Mouse (Mus musculus): Measurements from ENCODE around the gene Ube2l3. TPM values are rescaled to one million over a fixed set of nuclear protein-coding genes. Genes with fewer than 3 reads are reported as not detected.
A peak's percentile ranks its signal among the peaks of the same experiment; 100 is the strongest.
"Not testable (repeated sequence)": the region's sequence is repeated elsewhere in the genome, so short reads cannot be mapped to it uniquely, and the experiment has no call there.

Gene Ube2l3
- polyA plus RNA-seq, 1 experiment from 2014 or later, result 358 TPM

- WGBS, result 86% methylated on average over 5 of the region's 5 CpGs
Observed at GRCm38 (mm10) chr16:17168049-17168448, 34.4 kb downstream of the Ube2l3 start.

GRCm38 (mm10) chr16:17167179-17167578 lies 35.3 kb downstream of the Ube2l3 start:
- H3K4me1 ChIP-seq, result no peaks in the 10 kb centered on the region
- no peak overlapping the region for H3K27ac ChIP-seq
- no peak overlapping the region for H3K4me2 ChIP-seq (replicated peaks)
- no peak for ATAC-seq (ENCODE audit: insufficient number of reproducible peaks, insufficient read depth, low FRiP score, low TSS enrichment)
- no peak overlapping the region for H3K9ac ChIP-seq
- H3K4me3 ChIP-seq, result no peak overlapping the region
- H3K36me3 ChIP-seq, result peaks cover 47% of the 10 kb centered on the region
- H3K9me3 ChIP-seq, result no peaks in the 10 kb centered on the region
- H3K27me3 ChIP-seq, result no peaks in the 10 kb centered on the region

More at GRCm38 (mm10) chr16:17168049-17168448, 34.4 kb downstream of the Ube2l3 start:
- Histone ChIP-seq H3K4me1 (no peaks in the 10 kb centered on the region), H3K36me3 (peaks cover 53% of the 10 kb centered on the region), H3K27ac (no peak overlapping the region), H3K4me3 (no peak overlapping the region), H3K9me3 (no peaks in the 10 kb centered on the region), H3K27me3 (no peaks in the 10 kb centered on the region), H3K9ac (no peak overlapping the region), H3K4me2 (replicated peaks) (no peak overlapping the region)
- ATAC-seq (ENCODE audit: insufficient number of reproducible peaks, insufficient read depth, low FRiP score, low TSS enrichment), result no peak

GRCm38 (mm10) chr16:17165478-17165877 lies 37.0 kb downstream of the Ube2l3 start:
- not testable (repeated sequence) for ATAC-seq (ENCODE audit: insufficient number of reproducible peaks, insufficient read depth, low FRiP score, low TSS enrichment)
- H3K36me3 ChIP-seq, result peaks cover 42% of the 10 kb centered on the region

GRCm38 (mm10) chr16:17154346-17154745 lies 48.1 kb downstream of the Ube2l3 start:
- no peak for ATAC-seq (ENCODE audit: insufficient number of reproducible peaks, insufficient read depth, low FRiP score, low TSS enrichment)
- H3K27me3 ChIP-seq, result no peaks in the 10 kb centered on the region
- no peak overlapping the region for H3K4me2 ChIP-seq (replicated peaks)
- WGBS, result 91% methylated on average over 2 of the region's 2 CpGs
- no peak overlapping the region for H3K9ac ChIP-seq
- no peaks in the 10 kb centered on the region for H3K9me3 ChIP-seq
- H3K4me1 ChIP-seq, result no peaks in the 10 kb centered on the region
- H3K4me3 ChIP-seq, result no peak overlapping the region
- no peak overlapping the region for H3K27ac ChIP-seq
- peaks cover 64% of the 10 kb centered on the region for H3K36me3 ChIP-seq

More at GRCm38 (mm10) chr16:17165478-17165877, 37.0 kb downstream of the Ube2l3 start:
- not testable (repeated sequence) for H3K4me3 ChIP-seq; H3K4me1 ChIP-seq; H3K9me3 ChIP-seq; H3K27ac ChIP-seq; H3K9ac ChIP-seq; H3K4me2 ChIP-seq (replicated peaks); H3K27me3 ChIP-seq
- 91% methylated on average over 1 of the region's 1 CpGs for WGBS

GRCm38 (mm10) chr16:17151874-17152273 lies 50.6 kb downstream of the Ube2l3 start:
- Histone ChIP-seq H3K4me3 (no peak overlapping the region), H3K4me2 (replicated peaks) (no peak overlapping the region), H3K4me1 (peaks cover 14% of the 10 kb centered on the region; the same call in 1 of the 2 replicates), H3K9ac (no peak overlapping the region), H3K9me3 (no peaks in the 10 kb centered on the region), H3K27me3 (peaks cover 12% of the 10 kb centered on the region; the same call in 1 of the 2 replicates), H3K36me3 (peaks cover 46% of the 10 kb centered on the region), H3K27ac (no peak overlapping the region)
- WGBS, result 90% methylated on average over 4 of the region's 4 CpGs
- ATAC-seq (ENCODE audit: insufficient number of reproducible peaks, insufficient read depth, low FRiP score, low TSS enrichment), result no peak

DNA sequence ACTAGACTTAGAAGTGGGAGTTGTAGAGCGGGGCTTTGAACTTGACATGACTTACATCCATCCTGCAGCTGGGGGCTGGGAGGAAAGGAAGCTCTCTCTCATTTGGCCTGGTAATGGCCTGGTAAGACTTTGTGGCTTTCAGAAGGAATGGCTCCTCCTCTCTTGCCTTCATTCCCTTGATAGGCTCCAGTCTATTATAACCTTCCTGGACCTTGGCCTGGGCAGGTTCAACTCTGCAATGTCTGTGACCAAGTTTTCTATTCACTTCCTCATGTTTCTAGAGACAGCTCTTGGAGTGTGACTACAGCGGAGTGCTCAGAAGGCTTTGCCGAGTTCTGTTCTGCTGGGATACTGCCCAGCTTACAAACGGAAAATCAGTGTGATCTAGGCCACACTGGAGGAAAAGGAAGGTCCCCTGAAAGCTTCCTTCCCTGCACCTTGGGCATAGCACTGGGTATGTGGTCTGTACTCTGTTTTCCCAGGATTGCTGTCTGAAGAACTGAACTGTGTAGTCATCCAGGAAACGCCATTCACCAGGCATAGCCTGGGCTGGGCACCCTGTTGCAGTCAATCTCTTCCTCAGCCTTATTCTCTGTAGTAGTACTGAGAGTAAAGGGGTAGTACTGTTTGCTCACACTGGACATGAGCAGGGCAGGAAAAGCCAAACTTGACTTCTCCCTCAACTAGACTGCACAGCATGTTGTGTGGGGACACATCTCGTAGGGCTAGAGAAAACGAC lies 51.8 kb downstream of the Ube2l3 start:
- WGBS, result 82% methylated on average over 7 of the region's 7 CpGs
- no peak for ATAC-seq (ENCODE audit: insufficient number of reproducible peaks, insufficient read depth, low FRiP score, low TSS enrichment)
- no peaks in the 10 kb centered on the region for H3K9me3 ChIP-seq
- peaks cover 12% of the 10 kb centered on the region; the same call in 1 of the 2 replicates for H3K27me3 ChIP-seq
- no peak overlapping the region for H3K27ac ChIP-seq
- no peak overlapping the region for H3K4me3 ChIP-seq
- H3K4me2 ChIP-seq (replicated peaks), result no peak overlapping the region
- H3K4me1 ChIP-seq, result peaks cover 14% of the 10 kb centered on the region; the same call in 1 of the 2 replicates
- no peak overlapping the region for H3K9ac ChIP-seq
- peaks cover 41% of the 10 kb centered on the region for H3K36me3 ChIP-seq

DNA sequence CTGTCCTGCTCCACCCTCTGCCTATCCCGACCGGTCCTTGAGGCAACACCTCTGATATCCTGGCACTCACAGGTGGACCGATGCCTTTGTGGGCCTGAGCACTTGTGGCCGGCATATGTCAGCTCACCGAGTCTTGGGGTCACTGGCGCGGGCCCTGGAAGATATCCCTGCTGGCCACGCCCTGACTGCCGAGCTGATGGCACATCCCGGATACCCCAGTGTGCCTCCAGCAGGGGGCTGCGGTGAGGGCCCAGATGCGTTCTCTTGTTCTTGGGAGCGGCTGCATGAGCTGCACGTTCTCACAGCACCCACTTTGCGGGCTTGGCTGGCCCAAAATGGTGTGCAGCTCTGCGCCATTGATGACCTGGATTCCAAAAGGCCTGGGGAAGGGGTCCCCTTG lies 54.4 kb downstream of the Ube2l3 start:
- WGBS, result 6% methylated on average over 16 of the region's 16 CpGs
- H3K27ac ChIP-seq, result no peak overlapping the region
- no peak for ATAC-seq (ENCODE audit: insufficient number of reproducible peaks, insufficient read depth, low FRiP score, low TSS enrichment)
- peaks cover 12% of the 10 kb centered on the region; the same call in 1 of the 2 replicates for H3K27me3 ChIP-seq
- peaks cover 14% of the 10 kb centered on the region; the same call in 1 of the 2 replicates for H3K4me1 ChIP-seq
- H3K36me3 ChIP-seq, result peaks cover 22% of the 10 kb centered on the region
- peak overlapping the region; percentile 60 for H3K4me3 ChIP-seq
- H3K9me3 ChIP-seq, result no peaks in the 10 kb centered on the region
- peak overlapping the region; percentile 93 for H3K4me2 ChIP-seq (replicated peaks)
- peak overlapping the region; percentile 53; the same call in 1 of the 2 replicates for H3K9ac ChIP-seq

- H3K27ac ChIP-seq, result no peak overlapping the region
- peaks cover 12% of the 10 kb centered on the region; the same call in 1 of the 2 replicates for H3K27me3 ChIP-seq
- peak overlapping the region; percentile 60 for H3K4me3 ChIP-seq
- peak overlapping the region; percentile 53 for H3K9ac ChIP-seq
- peak overlapping the region; percentile 93 for H3K4me2 ChIP-seq (replicated peaks)
- H3K4me1 ChIP-seq, result peaks cover 14% of the 10 kb centered on the region; the same call in 1 of the 2 replicates
- no peak; the same call in 1 of the 2 replicates for ATAC-seq (ENCODE audit: insufficient number of reproducible peaks, insufficient read depth, low FRiP score, low TSS enrichment)
- WGBS, result under 1% methylated on average over 41 of the region's 41 CpGs
- H3K9me3 ChIP-seq, result no peaks in the 10 kb centered on the region
- H3K36me3 ChIP-seq, result peaks cover 17% of the 10 kb centered on the region
Observed at GRCm38 (mm10) chr16:17147391-17147929, 55.0 kb downstream of the Ube2l3 start.

DNA sequence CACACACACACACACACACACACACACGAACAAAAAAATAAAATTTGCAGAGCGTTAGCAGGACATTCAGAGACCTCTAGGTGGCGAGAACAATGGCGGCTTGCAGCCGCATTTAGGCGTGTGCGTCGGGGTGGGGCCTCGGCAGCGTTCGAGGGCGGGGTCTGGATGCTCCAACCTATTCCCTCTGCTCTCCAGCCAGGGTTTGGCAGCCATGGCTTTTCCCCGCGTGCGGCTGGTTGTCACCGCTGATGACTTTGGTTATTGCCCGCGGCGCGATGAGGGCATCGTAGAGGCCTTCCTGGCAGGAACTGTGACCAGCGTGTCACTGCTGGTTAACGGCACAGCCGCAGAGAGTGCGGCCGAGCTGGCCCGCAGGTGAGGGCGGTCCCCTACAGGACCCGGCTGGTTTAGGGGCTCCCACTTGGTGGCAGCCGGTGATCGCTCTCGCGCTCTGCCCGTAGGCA lies 55.6 kb downstream of the Ube2l3 start, which contains the start of gene Ccdc116:
Gene Ccdc116, minus strand, starts transcription at position 458 of the 464 bp plus-strand sequence.
- Histone ChIP-seq H3K9me3 (no peaks in the 10 kb centered on the region), H3K27ac (no peak within 1 kb of the TSS), H3K4me1 (peaks cover 14% of the 10 kb centered on the region; the same call in 1 of the 2 replicates), H3K4me3 (peak within 1 kb of the TSS; percentile 60), H3K27me3 (peaks cover 12% of the 10 kb centered on the region; the same call in 1 of the 2 replicates), H3K9ac (peak within 1 kb of the TSS; percentile 53), H3K4me2 (replicated peaks) (peak within 1 kb of the TSS; percentile 93), H3K36me3 (0 out of 2 replicates have a peak, but pooled peaks cover 10% of the 10 kb centered on the region)
- WGBS, result under 1% methylated on average over 34 of the region's 34 CpGs
- ATAC-seq (ENCODE audit: insufficient number of reproducible peaks, insufficient read depth, low FRiP score, low TSS enrichment), result peak; percentile 75; the same call in 1 of the 2 replicates

DNA sequence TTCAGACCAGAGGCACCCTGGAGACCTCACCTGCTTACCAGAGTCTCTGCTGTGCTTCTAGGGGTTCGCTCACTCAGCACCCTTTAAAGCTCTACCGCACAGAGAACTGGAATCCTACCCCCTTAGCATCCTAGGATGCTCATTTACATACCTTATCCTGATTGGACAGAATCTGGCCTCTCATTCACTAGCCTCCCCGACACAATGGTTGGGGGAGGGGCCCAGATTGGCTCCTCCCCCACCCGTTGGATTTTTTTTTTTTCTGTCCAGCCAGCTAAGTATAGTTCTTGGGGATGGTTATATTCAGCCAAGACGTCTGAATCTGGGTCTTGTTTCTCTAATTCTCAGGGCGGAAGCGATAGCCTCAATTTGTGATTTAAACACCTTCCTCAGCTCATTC lies 58.1 kb downstream of the Ube2l3 start, which contains the start of gene Ydjc:
Gene Ydjc, plus strand, starts transcription at position 283 of the 400 bp plus-strand sequence.
- H3K4me2 ChIP-seq (replicated peaks), result no peak within 1 kb of the TSS
- 21% methylated on average over 7 of the region's 7 CpGs for WGBS
- H3K36me3 ChIP-seq, result no peaks in the 10 kb centered on the region
- no peak within 1 kb of the TSS for H3K4me3 ChIP-seq
- H3K27me3 ChIP-seq, result peaks cover 12% of the 10 kb centered on the region; the same call in 1 of the 2 replicates
- H3K27ac ChIP-seq, result no peak within 1 kb of the TSS
- peaks cover 14% of the 10 kb centered on the region; the same call in 1 of the 2 replicates for H3K4me1 ChIP-seq
- no peak for ATAC-seq (ENCODE audit: insufficient number of reproducible peaks, insufficient read depth, low FRiP score, low TSS enrichment)
- no peak within 1 kb of the TSS for H3K9ac ChIP-seq
- no peaks in the 10 kb centered on the region for H3K9me3 ChIP-seq

GRCm38 (mm10) chr16:17137355-17137754 lies 65.1 kb downstream of the Ube2l3 start:
- H3K27ac ChIP-seq, result no peak overlapping the region
- H3K36me3 ChIP-seq, result no peaks in the 10 kb centered on the region
- no peak overlapping the region for H3K4me2 ChIP-seq (replicated peaks)
- 75% methylated on average over 15 of the region's 15 CpGs for WGBS
- H3K9ac ChIP-seq, result no peak overlapping the region
- peaks cover 6% of the 10 kb centered on the region; the same call in 1 of the 2 replicates for H3K4me1 ChIP-seq
- no peaks in the 10 kb centered on the region for H3K9me3 ChIP-seq
- no peak overlapping the region for H3K4me3 ChIP-seq
- H3K27me3 ChIP-seq, result no peaks in the 10 kb centered on the region
- no peak for ATAC-seq (ENCODE audit: insufficient number of reproducible peaks, insufficient read depth, low FRiP score, low TSS enrichment)

Measured in embryonic facial prominence, embryonic 12.5 days (tissue).